Mouse (Mus musculus) B cell, adult 2 months (primary cell): Measurements from ENCODE around the gene Ifit1bl1.
A peak's percentile ranks its signal among the peaks of the same experiment; 100 is the strongest.
"Not testable (repeated sequence)": the region's sequence is repeated elsewhere in the genome, so short reads cannot be mapped to it uniquely, and the experiment has no call there.

Experiments
- DNase-seq, 2 experiments: peaks; one replicate each; pipeline ENCODE4 v3.0.0; 2022

The Ifit1bl1 gene

GRCm38 (mm10) chr19:34587898-34588692 lies 13.7 kb downstream of the Ifit1bl1 start:
- not testable (repeated sequence) for DNase-seq

- DNase-seq = not testable (repeated sequence)
Observed at GRCm38 (mm10) chr19:34585740-34586458, 15.9 kb downstream of the Ifit1bl1 start.

- DNase-seq = peak in 1 of 2 experiments; percentile 34
Observed at GRCm38 (mm10) chr19:34583126-34583766, 18.5 kb downstream of the Ifit1bl1 start, which contains the start of gene Ifit3. Gene Ifit3, plus strand, starts transcription at chr19:34583531.

- not testable (repeated sequence) for DNase-seq
Observed at GRCm38 (mm10) chr19:34582696-34583095, 19.1 kb downstream of the Ifit1bl1 start.

GRCm38 (mm10) chr19:34577121-34577520 lies 24.6 kb downstream of the Ifit1bl1 start:
- DNase-seq = no peak

- no peak for DNase-seq
Observed at GRCm38 (mm10) chr19:34573650-34574049, 28.1 kb downstream of the Ifit1bl1 start.

GRCm38 (mm10) chr19:34571080-34571479 lies 30.7 kb downstream of the Ifit1bl1 start:
- DNase-seq = no peak

- DNase-seq = peak; percentile 19 to 32
Observed at GRCm38 (mm10) chr19:34569896-34570476, 31.8 kb downstream of the Ifit1bl1 start.

GRCm38 (mm10) chr19:34568988-34569895 lies 32.5 kb downstream of the Ifit1bl1 start:
- DNase-seq = no peak

- DNase-seq = no peak
Observed at GRCm38 (mm10) chr19:34566178-34566784, 35.5 kb downstream of the Ifit1bl1 start.

GRCm38 (mm10) chr19:34562556-34562955 lies 39.2 kb downstream of the Ifit1bl1 start:
- DNase-seq = no peak

- no peak for DNase-seq
Observed at GRCm38 (mm10) chr19:34556621-34557020, 45.1 kb downstream of the Ifit1bl1 start.

GRCm38 (mm10) chr19:34554061-34554460 lies 47.7 kb downstream of the Ifit1bl1 start:
- DNase-seq = no peak

GRCm38 (mm10) chr19:34553522-34553921 lies 48.2 kb downstream of the Ifit1bl1 start:
- DNase-seq = no peak

- DNase-seq = no peak
Observed at GRCm38 (mm10) chr19:34553021-34553420, 48.7 kb downstream of the Ifit1bl1 start.

- DNase-seq = no peak
Observed at GRCm38 (mm10) chr19:34551981-34552380, 49.8 kb downstream of the Ifit1bl1 start.

GRCm38 (mm10) chr19:34550534-34551223 lies 51.1 kb downstream of the Ifit1bl1 start, which contains the start of gene Ifit2:
Gene Ifit2, plus strand, starts transcription at chr19:34550694.
- DNase-seq = peak; percentile 69

- no peak for DNase-seq
Observed at GRCm38 (mm10) chr19:34550205-34550533, 51.6 kb downstream of the Ifit1bl1 start.

- peak; percentile 91 to 92 for DNase-seq
Observed at GRCm38 (mm10) chr19:34547976-34548375, 53.8 kb downstream of the Ifit1bl1 start.

GRCm38 (mm10) chr19:34546211-34546610 lies 55.5 kb downstream of the Ifit1bl1 start:
- no peak for DNase-seq
